Mouse (Mus musculus): ENCODE data around the gene Gimap7.

The Gimap7 gene

DNA sequence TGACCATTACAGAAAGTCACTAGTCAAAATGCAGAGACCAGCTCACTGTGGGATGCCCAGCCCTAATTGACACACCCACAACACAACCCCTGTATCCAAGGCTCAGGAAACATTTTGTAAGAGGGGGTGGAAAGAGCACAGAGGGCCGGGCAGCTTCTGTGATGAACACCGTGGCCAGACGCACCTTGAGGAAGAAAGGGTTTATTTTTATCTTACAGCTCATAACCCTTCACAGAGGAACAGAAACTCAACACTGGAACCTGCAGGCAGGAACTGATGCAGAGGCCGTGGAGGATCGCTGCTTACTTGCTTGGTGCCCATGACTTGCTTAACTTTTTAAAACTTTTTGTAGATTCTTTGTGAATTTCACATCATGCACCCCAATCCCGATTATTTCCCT, 25.5 kb upstream of the Gimap7 start:
- no peak for DNase-seq (ENCODE audit: extremely low spot score)

DNA sequence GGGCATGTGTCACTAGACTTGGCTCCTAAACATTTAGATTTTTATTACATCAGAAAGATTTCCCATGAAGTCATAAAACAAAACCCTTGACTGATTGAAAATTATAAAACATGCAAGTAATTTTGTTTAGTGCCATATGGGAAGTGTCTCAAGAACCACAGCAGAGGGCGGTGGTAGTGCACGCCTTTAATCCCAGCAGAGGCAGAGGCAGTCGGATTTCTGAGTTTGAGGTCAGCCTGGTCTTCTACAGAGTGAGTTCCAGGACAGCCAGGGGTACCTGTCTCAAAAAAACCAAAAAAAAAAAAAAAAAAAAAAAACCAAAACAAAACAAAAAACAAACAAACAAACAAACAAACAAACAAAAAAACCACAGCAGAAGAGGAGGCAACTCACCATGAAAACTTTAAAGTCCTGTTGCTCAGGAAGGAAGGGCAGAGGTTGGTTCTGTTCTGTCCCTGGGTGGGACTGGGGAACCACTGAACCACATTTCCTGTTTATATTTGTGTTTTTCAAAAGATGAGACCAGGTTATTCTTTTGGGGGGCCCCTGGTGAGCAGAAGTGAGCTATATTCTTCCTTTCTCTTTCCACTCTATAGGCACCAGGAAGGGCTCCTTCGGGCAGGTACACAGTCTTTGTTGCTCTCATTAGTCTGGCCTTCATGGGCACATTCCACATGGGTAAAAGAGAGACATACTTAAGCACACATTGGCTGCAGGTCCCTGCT, 21.4 kb upstream of the Gimap7 start:
- DNase-seq (ENCODE audit: extremely low spot score) = no peak

DNA sequence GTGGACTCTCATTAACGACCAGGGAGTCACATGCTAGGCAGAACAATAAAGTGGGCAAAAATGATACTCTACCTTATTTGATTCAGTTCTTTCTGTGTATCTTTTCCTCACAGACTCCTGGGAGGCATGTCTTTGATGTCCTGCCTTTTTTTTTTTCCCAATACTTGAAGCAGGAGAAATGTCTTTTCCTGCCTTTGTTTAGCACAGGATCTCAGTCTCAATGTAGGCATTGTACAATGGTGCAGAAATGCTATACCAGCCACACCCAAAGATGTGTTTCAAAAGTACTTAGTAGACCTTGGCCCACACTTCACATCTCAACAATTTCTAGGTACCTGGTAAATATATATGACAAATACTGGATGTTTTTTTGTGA, 20.9 kb upstream of the Gimap7 start:
- DNase-seq (ENCODE audit: extremely low spot score) = no peak

DNA sequence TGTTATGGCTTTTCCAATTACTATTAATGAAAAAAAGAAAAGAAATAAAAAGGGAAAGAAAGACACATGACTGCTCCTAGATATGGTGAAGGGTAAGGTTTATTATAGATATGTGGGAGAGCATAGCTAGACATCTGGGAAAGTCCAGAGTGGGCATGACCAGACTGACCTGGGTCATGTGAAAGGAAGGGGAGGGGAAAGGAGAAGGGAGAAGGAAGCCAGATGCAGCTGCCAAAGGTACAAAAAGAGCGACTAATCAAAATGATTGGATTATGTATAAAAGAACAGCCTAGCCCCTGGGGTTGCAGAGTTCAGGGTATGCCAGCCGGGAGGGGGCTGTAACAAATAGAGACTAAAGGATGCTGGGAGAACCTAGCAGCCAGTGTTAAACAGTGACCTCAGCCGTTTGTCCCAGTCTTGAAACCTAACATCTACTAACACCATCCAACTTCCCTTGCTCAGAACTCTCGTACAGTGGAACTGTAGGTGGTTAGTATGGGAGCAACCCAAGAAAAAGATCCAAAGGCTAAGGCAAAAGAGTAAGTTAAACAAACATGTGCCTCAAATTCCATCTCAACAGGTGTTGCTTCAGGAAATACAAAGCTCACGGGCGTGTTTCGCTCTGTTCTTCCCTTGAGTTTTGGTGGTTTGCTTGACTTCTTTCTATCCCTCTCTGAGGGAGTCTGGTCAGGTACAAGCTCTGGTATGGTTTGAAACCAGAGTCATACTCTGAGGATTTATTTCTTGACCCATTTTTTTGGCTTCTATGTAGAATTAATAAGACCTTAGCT, 20.2 kb upstream of the Gimap7 start:
- DNase-seq (ENCODE audit: extremely low spot score) = no peak

- DNase-seq (ENCODE audit: extremely low spot score) = no peak
Observed at GRCm38 (mm10) chr6:48698888-48699287, 19.5 kb upstream of the Gimap7 start.

GRCm38 (mm10) chr6:48700251-48701075, 18.0 kb upstream of the Gimap7 start:
- no peak for DNase-seq (ENCODE audit: extremely low spot score)

GRCm38 (mm10) chr6:48702146-48702545, 16.3 kb upstream of the Gimap7 start:
- DNase-seq (ENCODE audit: extremely low spot score) = no peak

DNA sequence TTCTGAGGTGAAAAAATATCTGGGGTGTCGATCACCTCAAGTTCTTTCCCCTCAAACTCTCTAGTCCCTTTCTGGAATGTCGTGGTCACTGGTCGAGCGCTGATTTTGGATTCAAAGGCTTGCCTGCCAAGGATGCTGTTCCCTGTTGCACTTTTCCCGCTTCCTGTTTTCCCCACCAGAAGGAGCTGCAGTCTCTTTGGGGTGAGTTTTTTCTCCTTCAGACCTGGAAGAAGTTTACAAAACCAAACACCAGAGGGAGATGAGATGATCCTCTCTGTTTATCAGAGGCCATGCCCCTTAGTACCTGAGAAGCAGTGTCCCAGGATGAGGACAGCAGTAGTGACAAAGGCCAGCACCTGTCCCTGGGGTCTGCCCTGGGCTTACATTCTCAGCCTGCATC, 15.8 kb upstream of the Gimap7 start:
- DNase-seq (ENCODE audit: extremely low spot score) = no peak

GRCm38 (mm10) chr6:48704146-48704545, 14.3 kb upstream of the Gimap7 start:
- DNase-seq (ENCODE audit: extremely low spot score) = no peak

GRCm38 (mm10) chr6:48706130-48706529, 12.3 kb upstream of the Gimap7 start:
- no peak for DNase-seq (ENCODE audit: extremely low spot score)

DNA sequence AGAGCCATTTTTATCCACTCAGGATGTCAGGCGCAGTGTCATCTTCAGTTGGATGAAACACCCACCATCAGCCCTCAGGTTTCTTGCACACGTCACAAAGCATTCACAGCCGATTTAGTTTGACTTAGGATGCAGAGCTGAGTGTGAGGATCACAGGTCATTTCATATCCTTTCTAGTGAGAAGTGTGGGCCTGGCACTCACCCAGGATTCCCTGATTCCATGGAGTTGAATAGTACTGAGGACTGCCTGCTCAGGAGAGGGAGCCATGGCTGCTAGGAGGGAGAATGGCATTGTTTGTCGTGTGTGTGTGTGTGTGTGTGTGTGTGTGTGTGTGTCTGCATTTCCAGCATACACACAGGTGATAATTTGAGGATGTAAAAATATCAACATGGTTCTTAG, 1.9 kb downstream of the Gimap7 start:
- DNase-seq (ENCODE audit: extremely low spot score) = no peak

DNA sequence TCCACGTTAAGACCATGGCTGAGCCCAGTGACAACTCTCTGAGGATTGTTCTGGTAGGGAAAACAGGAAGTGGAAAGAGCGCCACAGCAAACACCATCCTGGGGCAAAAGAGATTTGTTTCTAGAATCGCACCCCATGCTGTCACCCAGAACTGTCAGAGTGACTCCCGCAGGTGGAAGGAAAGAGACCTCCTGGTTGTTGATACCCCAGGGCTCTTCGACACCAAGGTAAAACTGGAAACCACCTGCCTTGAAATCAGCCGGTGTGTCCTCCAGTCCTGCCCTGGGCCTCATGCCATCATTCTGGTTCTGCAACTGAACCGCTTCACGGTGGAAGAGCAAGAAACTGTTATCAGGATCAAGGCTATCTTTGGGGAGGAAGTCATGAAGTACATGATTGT, 5.0 kb downstream of the Gimap7 start:
- no peak for DNase-seq (ENCODE audit: extremely low spot score)

GRCm38 (mm10) chr6:48725476-48725875, 7.1 kb downstream of the Gimap7 start:
- no peak for DNase-seq (ENCODE audit: extremely low spot score)

DNA sequence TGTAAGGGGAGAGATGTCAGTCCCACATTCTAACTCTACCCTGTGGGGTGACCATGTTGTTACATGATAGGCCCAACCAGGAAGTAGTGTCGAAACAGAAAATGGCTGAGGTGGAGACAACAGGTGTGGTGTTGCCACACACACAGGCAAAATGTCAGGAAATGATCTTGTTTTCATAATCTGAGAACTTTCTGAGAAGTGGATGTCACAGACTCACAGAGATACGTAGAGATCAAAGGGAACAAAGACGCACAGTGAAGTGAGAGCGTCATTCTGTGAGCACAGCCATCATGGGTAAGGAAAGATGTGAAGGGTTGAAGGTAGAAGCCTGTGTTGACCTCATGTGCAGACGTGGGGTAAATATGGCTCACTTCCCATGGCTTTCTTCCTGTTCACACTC, 9.3 kb downstream of the Gimap7 start:
- DNase-seq (ENCODE audit: extremely low spot score) = no peak

- no peak for DNase-seq (ENCODE audit: extremely low spot score)
Observed at GRCm38 (mm10) chr6:48732864-48733304, 14.5 kb downstream of the Gimap7 start.

GRCm38 (mm10) chr6:48733660-48734059, 15.2 kb downstream of the Gimap7 start:
- DNase-seq (ENCODE audit: extremely low spot score) = no peak

DNA sequence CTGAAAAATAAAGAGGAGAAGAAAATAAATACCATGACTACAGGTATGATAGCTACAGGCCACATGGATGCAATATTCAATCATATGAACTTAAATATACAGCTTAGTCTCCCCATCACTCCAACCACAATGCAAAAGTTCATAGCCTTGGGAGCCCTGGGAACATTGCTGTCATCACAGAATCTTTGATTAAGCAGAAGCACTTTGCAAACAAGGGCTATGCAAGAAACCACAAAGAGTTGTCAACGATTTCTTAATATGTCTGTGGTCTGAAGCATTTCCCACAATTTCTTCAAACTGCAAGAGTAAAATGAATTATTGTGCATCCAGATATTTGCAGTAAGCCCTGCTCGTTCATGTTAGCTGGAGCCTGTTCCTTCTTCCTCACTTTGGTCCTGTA, 18.6 kb downstream of the Gimap7 start:
- DNase-seq (ENCODE audit: extremely low spot score) = no peak

GRCm38 (mm10) chr6:48737688-48738087, 19.3 kb downstream of the Gimap7 start:
- DNase-seq (ENCODE audit: extremely low spot score) = no peak

DNA sequence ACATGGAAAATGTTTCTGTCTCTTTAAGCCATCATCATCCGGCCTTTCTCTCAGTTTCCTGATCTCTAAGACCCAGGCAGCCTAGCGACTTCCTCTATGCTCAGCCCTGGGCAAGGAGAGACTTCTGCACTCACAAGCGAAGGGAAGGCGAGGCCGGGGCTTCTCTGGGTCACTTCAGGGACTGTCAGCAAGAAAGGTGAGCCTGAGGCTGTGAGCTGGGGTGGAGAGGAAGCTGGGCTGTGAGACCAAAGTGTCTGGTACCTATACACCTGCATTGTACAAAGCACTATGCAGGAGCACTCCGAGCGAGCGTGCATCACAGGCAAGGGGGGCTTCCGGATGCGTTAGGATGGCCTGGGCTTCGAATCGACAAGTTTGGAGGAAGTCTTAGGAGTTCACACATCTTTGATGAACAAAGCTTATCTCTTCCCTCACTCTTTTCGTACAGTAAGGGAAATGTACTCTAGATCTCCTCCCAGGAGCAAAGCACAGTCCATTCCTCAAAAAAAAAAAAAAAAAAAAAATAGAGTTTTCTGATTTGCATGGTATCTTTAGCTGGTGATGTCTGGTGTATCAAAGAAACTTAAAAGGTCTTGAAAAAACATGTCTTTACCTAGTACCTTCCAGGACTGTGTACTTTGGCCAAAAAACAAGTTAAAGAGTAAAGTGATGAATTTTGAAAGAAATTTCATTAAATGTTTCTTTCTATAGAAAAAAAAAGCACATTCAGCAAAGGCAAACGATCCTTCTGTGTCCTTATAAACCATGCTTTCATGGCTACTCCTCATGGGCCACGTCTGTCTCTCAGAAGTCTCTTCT, 20.7 kb downstream of the Gimap7 start, which contains the start of gene Gimap1:
Gene Gimap1 (plus strand): TSS at position 94 of the 819 bp plus-strand sequence.
- no peak for DNase-seq (ENCODE audit: extremely low spot score)

DNA sequence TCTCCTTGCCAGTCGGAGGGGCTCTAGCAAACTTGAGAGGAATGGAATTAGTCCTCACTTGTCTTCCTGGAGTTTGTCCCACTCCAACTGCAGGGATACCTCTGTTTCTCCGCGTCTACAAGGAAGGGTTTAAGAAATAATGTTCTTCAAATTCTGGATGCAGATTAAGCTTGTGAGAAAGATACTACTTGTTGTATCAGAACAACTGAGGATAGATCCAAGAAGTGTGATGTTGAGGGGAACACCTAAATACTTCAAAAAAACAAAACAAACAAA, 21.3 kb downstream of the Gimap7 start:
- no peak for DNase-seq (ENCODE audit: extremely low spot score)

DNA sequence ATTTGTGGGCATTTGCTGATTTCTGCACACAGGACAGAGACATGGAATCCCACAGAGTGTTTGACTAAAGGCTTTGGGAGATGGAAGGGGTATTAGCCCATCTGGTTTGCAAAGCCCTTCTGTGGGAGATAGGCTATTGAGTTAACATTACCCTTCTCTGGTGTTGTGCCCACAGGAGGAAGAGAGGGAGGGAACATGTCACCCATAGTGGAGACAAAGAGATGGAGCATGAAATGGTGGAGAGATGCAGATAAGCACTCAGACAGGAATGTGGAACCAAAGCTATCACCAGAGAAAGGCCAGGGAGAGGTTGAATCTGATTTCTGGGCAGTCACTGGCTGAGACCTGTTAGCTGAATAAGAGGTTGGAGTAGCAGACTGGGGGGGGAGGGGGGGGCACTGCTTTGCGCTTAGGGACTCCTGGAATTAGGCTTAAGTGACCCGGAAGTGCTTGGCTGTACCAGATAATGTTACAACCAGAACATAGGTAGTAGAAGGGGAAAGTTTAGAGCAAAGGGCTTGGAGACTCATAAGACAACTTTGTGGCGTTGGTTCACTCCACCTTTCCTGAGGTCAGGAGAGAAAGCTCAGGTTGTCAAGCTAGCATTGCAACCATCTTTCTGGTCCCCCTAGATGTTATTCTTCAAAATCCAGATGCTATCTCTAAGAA, 22.2 kb downstream of the Gimap7 start:
- DNase-seq (ENCODE audit: extremely low spot score) = no peak
